Mouse (Mus musculus) embryonic fibroblast, embryonic 13.5 days (primary cell): ENCODE results near the gene 5730480H06Rik.

Experiments
- CTCF ChIP-seq: IDR thresholded peaks from 2 replicates; pipeline ENCODE4 v1.5.1; 2011; ENCODE audit warnings: mild to moderate bottlenecking, control low read depth, low read length, moderate library complexity, borderline replicate concordance; ENCODE audit not compliant: insufficient read depth
- POLR2A ChIP-seq: IDR thresholded peaks from 2 replicates; pipeline ENCODE4 v1.6.1; 2011; ENCODE audit warnings: low read depth, mild to moderate bottlenecking, control low read depth, low read length, moderate library complexity

DNA sequence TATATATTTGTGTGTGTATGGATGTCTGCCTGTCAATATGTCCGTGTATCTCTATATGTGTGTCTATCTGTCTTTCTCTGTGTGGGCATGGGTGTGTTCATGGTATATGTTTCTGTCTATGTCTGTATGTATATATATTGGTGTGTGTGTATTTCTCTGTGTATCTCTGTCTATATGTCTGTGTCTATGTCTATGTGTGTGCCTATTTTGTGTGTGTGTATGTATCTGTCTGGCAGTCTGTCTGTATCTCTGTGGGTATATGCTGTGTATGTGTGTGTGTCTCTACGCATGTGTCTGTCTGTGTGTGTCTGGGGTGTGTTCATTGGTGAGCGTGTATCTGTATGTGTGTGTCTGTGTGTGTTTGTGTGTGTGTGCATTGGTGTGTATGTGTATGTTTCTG is 5.7 kb downstream of the 5730480H06Rik start:
- TF ChIP-seq CTCF = no peak
- TF ChIP-seq POLR2A = no peak
